Mouse (Mus musculus) induced T-regulatory cell, adult 2 months (primary cell): ENCODE results near the gene Gkap1.

Experiments used
- DNase-seq: peaks from one replicate; pipeline ENCODE4 v3.0.0-alpha.2; 2012; ENCODE audit warnings: low read depth

Gene Gkap1

GRCm38 (mm10) chr13:58263546-58263945 lies 12.0 kb downstream of the Gkap1 start:
- no peak for DNase-seq

- DNase-seq = no peak
Measured at GRCm38 (mm10) chr13:58261674-58262073, 13.8 kb downstream of the Gkap1 start.

- DNase-seq = peak; percentile 32
Measured at GRCm38 (mm10) chr13:58253268-58253667, 22.2 kb downstream of the Gkap1 start.

GRCm38 (mm10) chr13:58248957-58249356 lies 26.5 kb downstream of the Gkap1 start:
- DNase-seq = no peak

GRCm38 (mm10) chr13:58236536-58236935 lies 39.0 kb downstream of the Gkap1 start:
- no peak for DNase-seq

GRCm38 (mm10) chr13:58232611-58233010 lies 42.9 kb downstream of the Gkap1 start:
- DNase-seq = peak; percentile 48

GRCm38 (mm10) chr13:58232070-58232469 lies 43.4 kb downstream of the Gkap1 start:
- DNase-seq = no peak

- no peak for DNase-seq
Measured at GRCm38 (mm10) chr13:58228624-58229023, 46.9 kb downstream of the Gkap1 start.

- DNase-seq = no peak
Measured at GRCm38 (mm10) chr13:58225694-58226093, 49.8 kb downstream of the Gkap1 start.

- DNase-seq = no peak
Measured at GRCm38 (mm10) chr13:58220206-58220605, 55.3 kb downstream of the Gkap1 start.

- DNase-seq = no peak
Measured at GRCm38 (mm10) chr13:58217536-58217935, 58.0 kb downstream of the Gkap1 start.

- DNase-seq = no peak
Measured at GRCm38 (mm10) chr13:58216395-58216794, 59.1 kb downstream of the Gkap1 start.

- peak; percentile 92 for DNase-seq
Measured at GRCm38 (mm10) chr13:58215592-58216341, 59.7 kb downstream of the Gkap1 start, which contains the start of gene Ubqln1. Ubqln1 (minus strand) TSS chr13:58215653.

GRCm38 (mm10) chr13:58215253-58215591 lies 60.3 kb downstream of the Gkap1 start:
- no peak for DNase-seq

GRCm38 (mm10) chr13:58214346-58215252 lies 60.9 kb downstream of the Gkap1 start:
- DNase-seq = peak; percentile 71

GRCm38 (mm10) chr13:58213801-58214200 lies 61.7 kb downstream of the Gkap1 start:
- no peak for DNase-seq

- DNase-seq = no peak
Measured at GRCm38 (mm10) chr13:58212530-58212929, 63.0 kb downstream of the Gkap1 start.

- no peak for DNase-seq
Measured at GRCm38 (mm10) chr13:58210441-58210840, 65.1 kb downstream of the Gkap1 start.

- DNase-seq = no peak
Measured at GRCm38 (mm10) chr13:58206084-58206483, 69.4 kb downstream of the Gkap1 start.

GRCm38 (mm10) chr13:58204986-58205385 lies 70.5 kb downstream of the Gkap1 start:
- no peak for DNase-seq

GRCm38 (mm10) chr13:58204202-58204601 lies 71.3 kb downstream of the Gkap1 start:
- DNase-seq = no peak

- DNase-seq = no peak
Measured at GRCm38 (mm10) chr13:58202903-58203302, 72.6 kb downstream of the Gkap1 start.

- no peak for DNase-seq
Measured at GRCm38 (mm10) chr13:58201908-58202307, 73.6 kb downstream of the Gkap1 start.
